Mouse (Mus musculus): ENCODE data around the gene Ptrhd1. TPM values are rescaled to one million over a fixed set of nuclear protein-coding genes. Genes with fewer than 3 reads are reported as not detected.

Gene Ptrhd1
- polyA plus RNA-seq, 1 experiment from 2014 or later = 7.2 TPM

- ATAC-seq (replicated peaks; ENCODE audit: insufficient number of reproducible peaks, low FRiP score, low TSS enrichment) = no peak
- H3K4me3 ChIP-seq (ENCODE audit: low read depth, low read length) = no peak overlapping the region
- no peaks in the 10 kb centered on the region for H3K4me1 ChIP-seq (ENCODE audit: control insufficient read depth, insufficient read depth, low read length)
- no peak overlapping the region for H3K27ac ChIP-seq (ENCODE audit: low read depth, low read length)
- H3K4me2 ChIP-seq = no peak overlapping the region
- H3K36me3 ChIP-seq (ENCODE audit: control insufficient read depth, insufficient read depth, low read length) = 0 out of 2 replicates have a peak, but pooled peaks cover 3% of the 10 kb centered on the region
- no peaks in the 10 kb centered on the region for H3K9me3 ChIP-seq (replicated peaks; ENCODE audit: control insufficient read depth, low read length)
- H3K9ac ChIP-seq (ENCODE audit: low read depth, low read length) = no peak overlapping the region
- no peaks in the 10 kb centered on the region for H3K27me3 ChIP-seq (ENCODE audit: control insufficient read depth, insufficient read depth, low read length)
- WGBS (ENCODE audit: insufficient replicate concordance) = 92% methylated on average over 11 of the region's 11 CpGs
These were observed 34.6 kb upstream of the Ptrhd1 start for GRCm38 (mm10) chr12:4199271-4199670.

- Histone ChIP-seq H3K4me1 (ENCODE audit: control insufficient read depth, insufficient read depth, low read length) (no peaks in the 10 kb centered on the region), H3K27ac (ENCODE audit: low read depth, low read length) (no peak overlapping the region), H3K27me3 (ENCODE audit: control insufficient read depth, insufficient read depth, low read length) (no peaks in the 10 kb centered on the region), H3K4me3 (ENCODE audit: low read depth, low read length) (no peak overlapping the region), H3K4me2 (no peak overlapping the region), H3K9me3 (replicated peaks; ENCODE audit: control insufficient read depth, low read length) (no peaks in the 10 kb centered on the region), H3K9ac (ENCODE audit: low read depth, low read length) (no peak overlapping the region), H3K36me3 (ENCODE audit: control insufficient read depth, insufficient read depth, low read length) (0 out of 2 replicates have a peak, but pooled peaks cover 7% of the 10 kb centered on the region)
- WGBS (ENCODE audit: insufficient replicate concordance) = 87% methylated on average over 13 of the region's 13 CpGs
- no peak for ATAC-seq (replicated peaks; ENCODE audit: insufficient number of reproducible peaks, low FRiP score, low TSS enrichment)
These were observed 32.2 kb upstream of the Ptrhd1 start for GRCm38 (mm10) chr12:4201454-4202200.

- Histone ChIP-seq H3K9me3 (replicated peaks; ENCODE audit: control insufficient read depth, low read length) (no peaks in the 10 kb centered on the region), H3K4me2 (no peak overlapping the region), H3K4me1 (ENCODE audit: control insufficient read depth, insufficient read depth, low read length) (no peaks in the 10 kb centered on the region), H3K27me3 (ENCODE audit: control insufficient read depth, insufficient read depth, low read length) (no peaks in the 10 kb centered on the region), H3K36me3 (ENCODE audit: control insufficient read depth, insufficient read depth, low read length) (0 out of 2 replicates have a peak, but pooled peaks cover 8% of the 10 kb centered on the region), H3K27ac (ENCODE audit: low read depth, low read length) (no peak overlapping the region), H3K4me3 (ENCODE audit: low read depth, low read length) (no peak overlapping the region), H3K9ac (ENCODE audit: low read depth, low read length) (no peak overlapping the region)
- WGBS (ENCODE audit: insufficient replicate concordance) = 80% methylated on average over 4 of the region's 4 CpGs
- ATAC-seq (replicated peaks; ENCODE audit: insufficient number of reproducible peaks, low FRiP score, low TSS enrichment) = no peak
These were observed 31.6 kb upstream of the Ptrhd1 start for GRCm38 (mm10) chr12:4202206-4202605.

- no peaks in the 10 kb centered on the region for H3K9me3 ChIP-seq (replicated peaks; ENCODE audit: control insufficient read depth, low read length)
- H3K36me3 ChIP-seq (ENCODE audit: control insufficient read depth, insufficient read depth, low read length) = 0 out of 2 replicates have a peak, but pooled peaks cover 6% of the 10 kb centered on the region
- no peaks in the 10 kb centered on the region for H3K4me1 ChIP-seq (ENCODE audit: control insufficient read depth, insufficient read depth, low read length)
- no peak overlapping the region for H3K9ac ChIP-seq (ENCODE audit: low read depth, low read length)
- H3K4me2 ChIP-seq = no peak overlapping the region
- 91% methylated on average over 11 of the region's 11 CpGs for WGBS (ENCODE audit: insufficient replicate concordance)
- H3K27me3 ChIP-seq (ENCODE audit: control insufficient read depth, insufficient read depth, low read length) = no peaks in the 10 kb centered on the region
- no peak for ATAC-seq (replicated peaks; ENCODE audit: insufficient number of reproducible peaks, low FRiP score, low TSS enrichment)
- H3K4me3 ChIP-seq (ENCODE audit: low read depth, low read length) = no peak overlapping the region
- H3K27ac ChIP-seq (ENCODE audit: low read depth, low read length) = no peak overlapping the region
These were observed 27.7 kb upstream of the Ptrhd1 start for GRCm38 (mm10) chr12:4206106-4206505.

- Histone ChIP-seq H3K27ac (ENCODE audit: low read depth, low read length) (no peak overlapping the region), H3K4me1 (ENCODE audit: control insufficient read depth, insufficient read depth, low read length) (no peaks in the 10 kb centered on the region), H3K9me3 (replicated peaks; ENCODE audit: control insufficient read depth, low read length) (no peaks in the 10 kb centered on the region), H3K9ac (ENCODE audit: low read depth, low read length) (no peak overlapping the region), H3K4me3 (ENCODE audit: low read depth, low read length) (no peak overlapping the region), H3K4me2 (no peak overlapping the region), H3K27me3 (ENCODE audit: control insufficient read depth, insufficient read depth, low read length) (no peaks in the 10 kb centered on the region), H3K36me3 (ENCODE audit: control insufficient read depth, insufficient read depth, low read length) (peaks cover 15% of the 10 kb centered on the region; the same call in 1 of the 2 replicates)
- no peak; the same call in 1 of the 2 replicates for ATAC-seq (replicated peaks; ENCODE audit: insufficient number of reproducible peaks, low FRiP score, low TSS enrichment)
- WGBS (ENCODE audit: insufficient replicate concordance) = 81% methylated on average over 15 of the region's 15 CpGs
These were observed 25.3 kb upstream of the Ptrhd1 start for GRCm38 (mm10) chr12:4208405-4209133.

GRCm38 (mm10) chr12:4209196-4209595, 24.6 kb upstream of the Ptrhd1 start:
- Histone ChIP-seq H3K27me3 (ENCODE audit: control insufficient read depth, insufficient read depth, low read length) (no peaks in the 10 kb centered on the region), H3K36me3 (ENCODE audit: control insufficient read depth, insufficient read depth, low read length) (peaks cover 18% of the 10 kb centered on the region), H3K9me3 (replicated peaks; ENCODE audit: control insufficient read depth, low read length) (no peaks in the 10 kb centered on the region), H3K4me3 (ENCODE audit: low read depth, low read length) (no peak overlapping the region), H3K27ac (ENCODE audit: low read depth, low read length) (no peak overlapping the region), H3K4me2 (no peak overlapping the region), H3K4me1 (ENCODE audit: control insufficient read depth, insufficient read depth, low read length) (no peaks in the 10 kb centered on the region), H3K9ac (ENCODE audit: low read depth, low read length) (no peak overlapping the region)
- no peak for ATAC-seq (replicated peaks; ENCODE audit: insufficient number of reproducible peaks, low FRiP score, low TSS enrichment)
- 90% methylated on average over 9 of the region's 9 CpGs for WGBS (ENCODE audit: insufficient replicate concordance)

GRCm38 (mm10) chr12:4211174-4211573, 22.7 kb upstream of the Ptrhd1 start:
- 88% methylated on average over 9 of the region's 9 CpGs for WGBS (ENCODE audit: insufficient replicate concordance)
- ATAC-seq (replicated peaks; ENCODE audit: insufficient number of reproducible peaks, low FRiP score, low TSS enrichment) = no peak

GRCm38 (mm10) chr12:4212908-4213307, 20.9 kb upstream of the Ptrhd1 start:
- Histone ChIP-seq H3K36me3 (ENCODE audit: control insufficient read depth, insufficient read depth, low read length) (peaks cover 16% of the 10 kb centered on the region), H3K4me1 (ENCODE audit: control insufficient read depth, insufficient read depth, low read length) (no peaks in the 10 kb centered on the region), H3K4me3 (ENCODE audit: low read depth, low read length) (no peak overlapping the region), H3K9me3 (replicated peaks; ENCODE audit: control insufficient read depth, low read length) (no peaks in the 10 kb centered on the region), H3K27ac (ENCODE audit: low read depth, low read length) (no peak overlapping the region), H3K4me2 (no peak overlapping the region), H3K27me3 (ENCODE audit: control insufficient read depth, insufficient read depth, low read length) (no peaks in the 10 kb centered on the region), H3K9ac (ENCODE audit: low read depth, low read length) (no peak overlapping the region)
- no peak; the same call in 1 of the 2 replicates for ATAC-seq (replicated peaks; ENCODE audit: insufficient number of reproducible peaks, low FRiP score, low TSS enrichment)
- 68% methylated on average over 8 of the region's 8 CpGs for WGBS (ENCODE audit: insufficient replicate concordance)

More at GRCm38 (mm10) chr12:4211174-4211573, 22.7 kb upstream of the Ptrhd1 start:
- H3K4me2 ChIP-seq = no peak overlapping the region
- no peaks in the 10 kb centered on the region for H3K27me3 ChIP-seq (ENCODE audit: control insufficient read depth, insufficient read depth, low read length)
- H3K4me1 ChIP-seq (ENCODE audit: control insufficient read depth, insufficient read depth, low read length) = no peaks in the 10 kb centered on the region
- peaks cover 17% of the 10 kb centered on the region for H3K36me3 ChIP-seq (ENCODE audit: control insufficient read depth, insufficient read depth, low read length)
- no peak overlapping the region for H3K4me3 ChIP-seq (ENCODE audit: low read depth, low read length)
- no peak overlapping the region for H3K27ac ChIP-seq (ENCODE audit: low read depth, low read length)
- no peak overlapping the region for H3K9ac ChIP-seq (ENCODE audit: low read depth, low read length)
- no peaks in the 10 kb centered on the region for H3K9me3 ChIP-seq (replicated peaks; ENCODE audit: control insufficient read depth, low read length)
